ENCODE assay signal across 8 mouse cellular contexts in the genomic region with DNA sequence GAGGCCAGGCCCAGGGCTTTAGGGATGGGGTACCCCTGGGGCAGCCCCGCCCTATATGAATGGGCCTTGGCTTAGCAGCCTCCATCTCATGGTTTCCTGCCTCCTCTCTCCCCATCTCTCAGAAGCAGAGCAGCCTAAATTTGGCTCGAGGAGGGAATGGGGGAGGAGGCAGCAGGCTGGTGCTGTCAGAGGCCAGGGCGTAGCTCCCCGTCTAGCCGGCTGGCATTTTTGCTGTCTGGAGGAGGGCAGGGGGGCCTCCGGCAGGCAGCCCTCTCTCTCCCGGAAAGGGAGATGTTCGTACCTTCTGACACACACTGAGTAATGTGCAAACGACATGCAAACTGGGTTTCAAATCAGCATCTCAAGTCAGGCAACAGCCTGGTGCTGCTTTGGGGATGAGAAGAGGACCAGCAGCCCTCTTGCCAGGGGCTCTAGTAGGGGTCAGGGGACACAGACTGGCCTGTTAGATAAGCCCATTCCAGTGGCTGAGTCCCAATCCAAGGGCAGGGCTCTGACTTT. TPM values are rescaled to one million over a fixed set of nuclear protein-coding genes. Genes with fewer than 3 reads are reported as not detected.
A peak's percentile ranks its signal among the peaks of the same experiment; 100 is the strongest.
DNase-seq lines count a peak whose midpoint lies in the region; ATAC-seq and TF ChIP-seq lines count a peak whose summit lies in the region.

No protein-coding gene starts in this region.

- peaks cover 30 to 52% of the 10 kb centered on the region in 2 experiments for H3K4me1 ChIP-seq in CH12.LX (ENCODE audit: control insufficient read depth in 1 of 2, insufficient read depth in 2 of 2)
- H3K4me1 ChIP-seq in hindbrain, embryonic 10.5 days (replicated peaks) = peaks cover 81% of the 10 kb centered on the region

- TF ChIP-seq CTCF in CH12.LX (conservative IDR thresholded peaks at IDR 0.05 in 1 of 2, IDR thresholded peaks at IDR 0.05 in 1 of 2; ENCODE audit: low read depth in 2 of 2, low read length in 2 of 2) = no peak

- H3K27me3 ChIP-seq in CH12.LX (replicated peaks) = no peaks in the 10 kb centered on the region
- H3K27me3 ChIP-seq in hindbrain, embryonic 10.5 days (ENCODE audit: insufficient read depth, poor library complexity, severe bottlenecking) = peaks cover 90% of the 10 kb centered on the region

- in situ Hi-C loops in CH12.LX (cut with MboI; ENCODE audit: low pct_ligation_motif_present, low pct_unique_long_range_greater_than_20kb, low sequenced_read_pairs) = no loop called here

- no peak for TF ChIP-seq EP300 in CH12.LX (IDR thresholded peaks at IDR 0.05; ENCODE audit: low read length)

- peak overlapping the region in 1 of 3 experiments; percentile 4 for H3K4me3 ChIP-seq in CH12.LX (replicated peaks in 1 of 3; ENCODE audit: low read depth in 2 of 3, low read length in 2 of 3, poor library complexity in 1 of 3)
- H3K4me3 ChIP-seq in hindbrain, embryonic 10.5 days = peak overlapping the region; percentile 18

- no peak for TF ChIP-seq RAD21 in CH12.LX (IDR thresholded peaks at IDR 0.05; ENCODE audit: low read depth, low read length)

- peak overlapping the region; percentile 88; the same call in 1 of the 2 replicates for H3K4me2 ChIP-seq in CH12.LX (ENCODE audit: insufficient read depth, low read depth, poor library complexity, severe bottlenecking)

- dilution Hi-C loops in CH12.LX (cut with MboI; ENCODE audit: extremely low pct_ligation_motif_present, extremely low pct_unique_long_range_greater_than_20kb, low sequenced_read_pairs) = no loop called here

- no peaks in the 10 kb centered on the region for H3K36me3 ChIP-seq in CH12.LX (replicated peaks in 1 of 2; ENCODE audit: control insufficient read depth in 1 of 2, insufficient read depth in 1 of 2, low read length in 1 of 2)
- no peaks in the 10 kb centered on the region for H3K36me3 ChIP-seq in hindbrain, embryonic 10.5 days

- peak; percentile 41 for ATAC-seq in megakaryocyte-erythroid progenitor cell, adult 5-6 weeks (replicated peaks; ENCODE audit: low FRiP score, low TSS enrichment, poor library complexity, severe bottlenecking)

- H3K27ac ChIP-seq in CH12.LX (ENCODE audit: insufficient read depth, low read depth) = peak overlapping the region; percentile 63
- H3K27ac ChIP-seq in hindbrain, embryonic 10.5 days = peak overlapping the region; percentile 87

- H3K9ac ChIP-seq in CH12.LX (ENCODE audit: insufficient read depth, low read depth) = no peak overlapping the region

- no peaks in the 10 kb centered on the region for H3K79me2 ChIP-seq in CH12.LX (replicated peaks; ENCODE audit: control insufficient read depth, extremely low read depth, insufficient read depth, poor library complexity, severe bottlenecking)

- H3K9me3 ChIP-seq in CH12.LX (replicated peaks; ENCODE audit: low read length) = no peaks in the 10 kb centered on the region
- no peaks in the 10 kb centered on the region for H3K9me3 ChIP-seq in hindbrain, embryonic 10.5 days

- DNase-seq in embryo, embryonic 10 days (ENCODE audit: low spot score) = peak; percentile 48
- DNase-seq in embryo, embryonic 11 days = no peak
- peak; percentile 53 for DNase-seq in CH12.LX (ENCODE audit: extremely low read depth)
- DNase-seq in embryo, embryonic 9.5 days (ENCODE audit: extremely low spot score) = peak; percentile 60
- DNase-seq in hindbrain, embryonic 10.5 days (ENCODE audit: low spot score) = no peak
- DNase-seq in telencephalon, adult 2 months (ENCODE audit: low read depth, low spot score) = peak; percentile 74
- DNase-seq in ovary, postnatal 14 days (ENCODE audit: low spot score) = no peak

- WGBS in hindbrain, embryonic 10.5 days = 22% methylated on average over 9 of the region's 9 CpGs

- TF ChIP-seq POLR2A in CH12.LX (IDR thresholded peaks at IDR 0.05; ENCODE audit: low read depth, low read length) = peak; percentile 36; the same call in 1 of the 2 replicates

TF ChIP-seq in CH12.LX, 34 proteins besides CTCF, POLR2A, EP300 and RAD21:
- no peak for TF ChIP-seq SIN3A (IDR thresholded peaks at IDR 0.05; ENCODE audit: low read length)
- TF ChIP-seq TCF12 (IDR thresholded peaks at IDR 0.05; ENCODE audit: low read depth, low read length) = peak; percentile 45; the same call in 1 of the 2 replicates
- TF ChIP-seq TBP (conservative IDR thresholded peaks at IDR 0.05; ENCODE audit: low read depth, low read length) = no peak
- TF ChIP-seq PAX5 (IDR thresholded peaks at IDR 0.05; ENCODE audit: low read length) = no peak
- 0 out of 2 replicates have a peak, but pooled peaks have one; percentile 5 for TF ChIP-seq IRF4 (IDR thresholded peaks at IDR 0.05; ENCODE audit: low read depth, low read length)

RNA-seq across cellular contexts. Expression of a gene that starts 1.8 kb away (rescaled TPM):
- not detected in 2 replicates for total RNA-seq in CH12.LX (2012; rRNA removed)
- total RNA-seq in CH12.LX (2014; rRNA removed) = not detected in 2 replicates
- polyA plus RNA-seq in CH12.LX (2012; ENCODE audit: insufficient read length, low read depth) = not detected in 2 replicates
- polyA plus RNA-seq in hindbrain, embryonic 10.5 days (2016; fragmentation: Nextera tagmentation; extraction: Ambion mirVana) = not detected in 2 replicates
- not detected in 2 replicates for total RNA-seq in megakaryocyte-erythroid progenitor cell, adult 5-6 weeks (2014; fragmentation: Nextera tagmentation)
- total RNA-seq in megakaryocyte-erythroid progenitor cell, adult 5-6 weeks (2017) = not detected in 2 replicates

RNA-seq across cellular contexts. Expression of a gene that starts 35.4 kb away (rescaled TPM):
- total RNA-seq in CH12.LX (2012; rRNA removed) (3.5 and 3.7 TPM in 2 replicates), CH12.LX (2014; rRNA removed) (1.0 and 1.3 TPM in 2 replicates)
- 1.9 and 3.5 TPM in 2 replicates for polyA plus RNA-seq in CH12.LX (2012; ENCODE audit: insufficient read length, low read depth)
- 19.1 and 23.3 TPM in 2 replicates for polyA plus RNA-seq in hindbrain, embryonic 10.5 days (2016; fragmentation: Nextera tagmentation; extraction: Ambion mirVana)
- total RNA-seq in megakaryocyte-erythroid progenitor cell, adult 5-6 weeks (2014; fragmentation: Nextera tagmentation) = 10.4 and 13.8 TPM in 2 replicates
- 4.2 and 13.3 TPM in 2 replicates for total RNA-seq in megakaryocyte-erythroid progenitor cell, adult 5-6 weeks (2017)

Comparison
In these comparisons a context has a peak if more than half of its experiments do, and no peak if none do; other contexts are left out.
1. DNase-seq: peak in embryo, embryonic 10 days (single experiment), CH12.LX (single experiment), embryo, embryonic 9.5 days (single experiment) and telencephalon, adult 2 months (single experiment); none in embryo, embryonic 11 days (single experiment), hindbrain, embryonic 10.5 days (single experiment) and ovary, postnatal 14 days (single experiment).